Mouse (Mus musculus) cerebellum, adult 9-10 months (tissue): ENCODE results near the gene Cdc26.

Experiments used
- DNase-seq: peaks from one replicate; pipeline ENCODE4 v3.0.0; 2022

The Cdc26 gene

DNA sequence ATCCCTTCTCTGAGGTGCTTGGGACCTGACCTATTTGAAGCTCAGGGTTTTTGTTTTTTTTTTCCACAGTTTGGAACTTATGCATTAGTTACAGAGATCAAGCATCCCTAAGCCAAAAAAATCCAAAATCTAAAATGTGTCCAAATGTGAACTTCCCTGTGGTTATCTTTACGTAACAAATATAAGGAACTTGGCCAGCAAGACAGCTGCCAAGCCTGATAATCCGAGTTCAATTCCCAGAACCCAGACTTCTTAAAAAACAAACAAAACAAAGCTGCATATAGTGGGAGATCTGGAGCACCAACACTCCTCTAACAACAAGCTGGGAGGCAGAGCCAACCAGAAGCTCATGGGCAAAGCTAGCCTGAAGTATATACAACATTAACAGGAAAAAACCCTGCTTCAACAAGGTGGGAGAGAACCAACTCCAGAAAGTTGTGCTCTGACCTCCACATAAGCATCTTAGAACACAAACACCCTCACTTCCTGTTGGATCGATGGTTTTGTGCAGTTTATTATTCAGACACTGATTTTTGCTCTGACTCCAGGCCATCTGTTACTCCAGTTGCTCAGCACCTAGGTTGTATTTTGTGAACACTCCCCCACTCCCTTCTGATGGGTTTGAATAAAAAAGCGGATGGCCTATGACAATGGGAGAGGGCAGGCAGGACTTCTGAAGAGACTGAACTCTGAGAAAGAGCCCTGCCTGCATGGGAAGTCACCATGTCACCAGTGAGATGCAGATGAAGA lies 10.7 kb downstream of the Cdc26 start:
- DNase-seq, result no peak

DNA sequence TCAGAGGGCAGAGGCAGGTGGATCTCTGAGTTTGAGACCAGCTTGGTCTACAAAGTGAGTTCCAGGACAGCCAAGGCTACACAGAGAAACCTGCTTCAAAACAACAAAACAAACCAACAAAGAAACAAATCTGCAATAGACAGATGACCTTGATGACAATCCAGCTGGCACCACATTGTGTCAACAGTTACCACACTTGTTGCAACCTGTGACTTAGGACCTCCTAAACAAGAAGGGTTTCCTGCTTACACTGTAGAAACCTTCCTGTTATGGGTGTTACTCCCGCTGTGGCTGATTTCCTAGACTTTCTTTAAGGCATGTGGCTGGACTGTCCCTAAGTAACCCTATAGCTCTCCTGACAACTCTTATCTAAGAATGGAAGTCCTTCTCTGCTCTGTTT lies 12.6 kb downstream of the Cdc26 start:
- no peak for DNase-seq

DNA sequence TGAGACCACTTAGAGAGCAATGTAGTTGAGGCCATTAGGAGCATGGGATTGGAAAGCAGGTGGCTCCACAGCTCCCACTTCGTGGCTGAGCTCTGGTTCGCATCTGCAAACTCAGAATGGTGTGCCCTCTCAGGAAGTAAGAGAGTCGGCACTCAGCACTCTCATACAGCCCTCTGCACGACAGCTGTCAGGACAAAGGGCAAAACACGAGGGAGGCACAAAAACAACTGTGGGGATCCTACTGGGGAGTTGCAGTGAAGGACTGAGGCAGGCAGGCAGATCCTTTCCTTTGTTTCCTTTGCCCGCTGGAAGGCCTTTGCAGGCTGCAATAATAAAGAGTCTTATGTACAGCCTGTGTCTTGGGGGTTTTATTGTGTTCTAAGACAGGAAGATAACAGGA lies 15.0 kb downstream of the Cdc26 start:
- DNase-seq, result no peak

DNA sequence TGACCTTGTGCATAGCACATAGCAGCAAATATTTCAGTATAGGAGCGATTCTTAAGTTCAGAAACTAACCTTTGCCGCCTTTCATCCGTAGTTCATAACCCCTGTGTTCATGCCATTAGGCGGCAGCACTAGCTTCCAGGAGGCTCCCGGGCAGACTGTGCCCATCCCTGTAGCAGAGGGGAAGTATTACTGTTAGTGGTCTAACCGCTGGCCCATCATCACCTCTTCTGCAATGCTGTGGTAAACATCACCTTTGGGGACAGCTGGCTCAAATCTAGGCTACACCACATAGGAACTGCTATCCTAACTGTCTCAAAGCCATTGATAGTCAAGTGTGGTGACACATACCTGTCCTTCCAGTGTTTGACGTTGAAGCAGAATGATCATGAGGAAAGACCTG lies 16.6 kb downstream of the Cdc26 start:
- DNase-seq, result no peak

DNA sequence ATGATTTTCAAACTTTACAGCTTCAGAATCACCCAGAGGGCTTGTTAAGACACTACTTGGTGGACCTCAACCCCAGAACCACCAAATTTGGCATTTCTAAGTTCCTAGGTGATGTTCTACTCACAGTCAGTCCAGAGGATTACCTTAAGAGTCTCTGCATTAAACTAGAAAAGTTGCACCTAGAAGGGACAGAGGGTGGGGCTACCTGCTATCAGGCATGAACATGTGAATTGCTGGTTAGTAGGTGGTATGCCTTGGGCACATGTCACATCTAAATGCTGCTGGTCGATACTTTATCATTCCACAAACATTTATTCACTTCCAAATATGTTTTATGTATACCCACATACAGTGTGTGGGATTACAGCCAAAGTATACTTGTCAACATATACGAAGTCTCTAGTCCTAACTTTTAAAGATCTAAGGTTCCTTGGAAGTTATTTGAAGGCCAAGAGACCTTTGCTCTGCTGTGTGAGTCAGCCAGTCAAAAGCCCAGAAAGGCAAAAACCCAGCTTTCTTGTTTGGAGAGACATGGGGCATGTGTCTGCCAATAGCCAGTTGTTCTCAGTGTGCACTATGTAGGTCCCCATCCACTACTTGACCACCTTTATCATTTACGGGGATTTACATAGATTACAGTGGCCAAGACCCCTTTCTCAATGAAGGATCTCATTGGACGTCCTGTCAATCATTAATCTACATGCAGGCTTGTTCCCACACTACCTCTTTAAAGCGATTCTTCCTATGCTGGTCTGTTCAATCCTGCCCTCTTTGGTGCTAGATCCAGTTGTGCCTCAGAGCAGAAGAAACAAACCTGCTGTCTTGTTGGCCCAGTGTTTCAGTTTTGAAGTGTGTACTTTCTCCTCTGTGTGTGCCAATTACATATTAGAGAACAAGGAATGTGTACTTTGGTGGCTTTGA lies 18.6 kb downstream of the Cdc26 start:
- no peak for DNase-seq

DNA sequence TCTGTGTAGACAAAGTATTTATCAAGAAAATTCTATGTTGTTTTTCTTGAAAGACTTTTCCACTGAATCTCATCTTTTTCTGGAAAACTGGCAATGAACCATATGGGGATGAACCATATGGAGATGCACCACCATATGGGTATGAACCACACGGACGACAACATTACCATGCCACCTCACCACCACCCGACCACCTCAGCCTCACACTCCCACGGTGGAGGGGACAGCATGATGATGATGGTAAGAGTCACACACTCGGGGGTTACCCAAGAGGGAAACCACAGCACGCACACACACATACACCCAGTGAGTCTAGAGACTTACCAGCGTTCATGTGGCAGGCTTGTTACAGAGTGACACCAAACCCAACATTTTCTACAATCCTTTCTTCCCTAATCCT lies 23.0 kb downstream of the Cdc26 start:
- no peak for DNase-seq

DNA sequence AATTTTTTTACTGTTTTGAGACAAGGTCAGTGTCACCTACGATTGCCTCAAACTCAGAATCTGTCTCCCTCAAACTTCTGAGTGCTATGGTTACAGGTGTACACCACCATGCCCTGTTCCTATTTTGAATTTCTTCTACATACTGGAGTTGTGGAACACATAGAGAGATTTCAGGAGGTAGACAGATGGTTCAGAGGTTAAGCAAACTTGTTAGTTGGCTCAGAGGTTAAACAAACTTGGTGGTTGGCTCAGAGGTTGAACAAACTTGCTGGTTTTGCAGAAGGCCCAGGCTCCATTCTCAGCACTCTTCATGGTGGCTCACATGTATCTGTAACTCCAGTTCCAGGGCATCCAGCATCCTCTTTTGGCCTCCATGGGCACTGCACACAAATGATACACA lies 24.3 kb downstream of the Cdc26 start:
- DNase-seq, result no peak

DNA sequence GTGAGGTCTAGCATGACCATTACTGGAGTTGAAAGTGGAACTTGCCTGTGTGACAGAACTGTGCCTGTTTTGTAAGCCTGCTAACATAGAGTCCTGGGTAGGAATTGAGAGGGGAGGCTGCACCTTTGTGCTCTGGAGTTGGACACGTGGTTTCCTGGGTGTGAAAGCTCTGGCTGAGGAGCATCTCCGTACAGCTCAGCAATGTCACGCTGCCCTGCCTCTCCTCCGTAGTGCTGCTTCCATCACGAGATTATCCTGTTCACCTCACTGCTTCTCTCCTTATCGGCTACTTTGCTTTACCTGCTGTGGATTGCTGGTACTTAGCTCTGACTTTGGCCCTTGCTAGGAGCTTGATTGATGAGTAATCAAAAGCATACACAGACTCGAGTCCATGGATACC lies 24.7 kb downstream of the Cdc26 start:
- DNase-seq, result no peak

DNA sequence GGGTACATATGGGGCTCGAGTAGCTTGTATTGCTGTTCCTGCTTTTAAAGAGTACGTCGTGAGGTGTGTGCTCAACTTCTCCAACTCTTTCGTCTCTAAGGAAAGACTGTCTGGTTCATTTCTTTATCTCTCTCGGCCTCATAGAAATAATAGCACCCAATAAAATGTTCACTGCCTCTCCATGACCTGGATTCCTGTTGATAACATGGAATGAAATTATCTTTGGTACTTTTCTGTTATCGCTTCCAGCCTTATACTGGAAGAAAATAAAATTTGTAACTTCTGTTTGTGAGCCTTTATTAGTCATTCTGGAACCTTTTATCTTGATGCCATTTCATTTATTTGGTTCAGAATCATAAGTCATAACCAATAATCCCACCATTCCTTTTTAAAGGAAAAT lies 25.2 kb downstream of the Cdc26 start:
- no peak for DNase-seq

DNA sequence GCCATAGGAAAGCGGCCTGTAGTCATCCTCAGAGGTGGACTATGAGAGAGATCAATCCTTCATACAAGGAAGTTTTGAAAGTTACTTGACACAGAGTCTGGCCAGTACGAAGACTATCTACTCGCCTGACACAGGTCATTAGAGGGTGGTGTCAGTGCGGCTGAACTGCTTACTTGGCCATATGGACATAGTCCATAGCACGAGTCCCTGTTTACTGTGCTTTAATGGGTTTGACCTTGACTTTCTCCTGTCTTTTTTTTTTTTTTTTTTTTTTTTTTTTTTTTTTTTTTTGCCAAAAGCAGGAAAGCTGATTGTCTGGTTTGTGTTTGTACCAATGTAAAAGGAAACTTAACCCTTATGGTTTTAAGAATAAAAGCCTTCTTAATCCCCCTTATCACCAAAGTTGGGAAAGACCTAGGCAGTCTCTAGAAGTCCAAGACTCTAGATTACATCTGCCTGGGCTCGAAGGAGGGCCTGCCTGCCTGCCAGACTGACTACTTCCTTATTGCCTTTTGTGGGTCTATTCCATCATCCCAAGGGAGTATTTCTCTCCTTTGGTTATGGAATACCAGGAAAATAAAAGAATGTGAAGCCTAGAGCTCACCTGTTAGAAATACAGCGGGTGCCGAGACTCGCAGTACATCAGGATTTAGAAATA lies 28.6 kb downstream of the Cdc26 start:
- no peak for DNase-seq

DNA sequence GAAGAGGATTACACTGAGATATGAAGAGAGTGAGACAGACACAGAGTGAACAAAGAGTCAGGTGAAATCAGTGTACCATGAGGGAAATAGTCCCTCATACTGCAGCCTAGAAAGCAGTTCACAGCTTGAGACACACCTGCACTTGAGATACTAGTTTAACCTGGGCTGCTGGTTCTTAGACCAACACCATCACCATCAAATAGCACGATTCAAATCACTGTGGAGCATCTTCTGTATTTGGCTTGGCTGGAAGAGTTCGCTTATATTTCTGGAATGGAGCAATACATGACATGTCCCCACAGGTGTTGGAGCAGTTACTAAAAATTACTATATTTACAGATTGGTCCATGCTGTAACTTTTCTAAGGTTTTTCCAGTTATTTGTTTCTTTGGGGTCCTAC lies 32.3 kb downstream of the Cdc26 start:
- no peak for DNase-seq

DNA sequence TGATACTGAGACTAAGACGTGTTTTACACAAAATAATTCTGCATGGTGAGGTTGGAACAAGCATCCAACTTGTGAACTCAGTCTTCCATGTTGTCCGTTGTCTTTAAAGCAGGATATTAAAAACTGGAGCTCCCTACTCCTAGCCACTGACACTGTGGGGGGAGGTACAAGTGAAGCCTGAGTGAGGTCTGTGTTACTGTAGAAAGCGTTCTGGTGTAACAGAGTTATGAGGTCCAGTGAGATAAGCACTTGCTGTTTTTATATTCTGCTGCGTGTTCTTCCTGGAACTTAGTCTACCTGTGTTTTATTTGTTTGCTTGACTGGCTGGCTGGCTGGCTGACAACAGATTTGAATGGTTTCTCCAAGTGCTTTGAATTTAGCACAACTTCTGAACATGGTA lies 34.1 kb downstream of the Cdc26 start:
- no peak for DNase-seq

DNA sequence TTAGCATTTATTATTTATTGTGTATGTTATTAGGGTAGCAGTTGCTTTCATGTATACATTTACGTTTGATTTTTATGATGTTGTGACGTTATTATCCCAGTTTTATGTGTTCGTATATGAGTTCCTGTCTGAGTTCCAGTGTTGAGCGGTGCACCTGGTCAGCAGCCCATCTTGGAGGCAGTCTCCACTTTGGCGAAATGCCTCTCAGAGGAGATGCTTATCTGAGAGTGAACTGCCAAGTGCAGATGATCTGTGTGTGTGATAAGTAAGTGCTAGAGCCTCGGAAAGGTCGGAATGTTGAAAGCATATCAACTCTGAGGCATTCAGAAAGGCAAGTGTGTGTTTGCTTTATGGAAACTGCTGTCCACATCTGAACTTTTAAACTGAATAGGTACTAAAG lies 34.8 kb downstream of the Cdc26 start:
- DNase-seq, result no peak

DNA sequence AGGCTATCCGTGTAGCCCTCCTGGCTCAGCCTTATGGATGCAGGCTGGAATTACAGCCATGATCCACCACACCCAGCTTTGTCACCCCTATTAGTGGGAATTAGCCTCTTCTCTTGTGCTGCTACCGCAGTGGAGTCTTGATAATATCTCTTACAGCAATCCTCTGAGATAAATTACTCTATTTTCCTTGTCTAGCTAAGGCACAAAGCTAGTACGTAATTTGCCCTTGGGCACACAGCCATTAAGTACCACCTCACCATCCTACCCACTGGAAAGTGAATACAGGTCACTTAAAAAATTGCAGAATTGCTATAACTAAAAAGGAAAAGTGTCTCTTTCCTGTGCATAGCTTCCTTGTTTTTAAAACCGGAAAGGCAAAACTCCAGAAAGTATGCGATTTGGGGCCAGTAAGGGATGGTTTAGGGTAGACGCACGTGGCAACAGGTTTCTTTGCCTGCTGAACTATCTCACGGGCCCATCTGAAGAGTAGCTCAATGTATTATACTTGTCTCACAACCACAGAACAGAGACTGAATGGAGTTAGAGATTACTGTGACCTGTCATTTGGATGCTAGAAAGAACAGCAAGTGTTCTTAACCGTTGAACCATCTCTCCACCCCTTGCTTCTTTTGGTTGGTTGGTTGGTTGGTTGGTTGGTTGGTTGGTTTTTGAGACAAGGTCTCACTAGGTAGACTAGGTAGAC lies 35.5 kb downstream of the Cdc26 start:
- no peak for DNase-seq

DNA sequence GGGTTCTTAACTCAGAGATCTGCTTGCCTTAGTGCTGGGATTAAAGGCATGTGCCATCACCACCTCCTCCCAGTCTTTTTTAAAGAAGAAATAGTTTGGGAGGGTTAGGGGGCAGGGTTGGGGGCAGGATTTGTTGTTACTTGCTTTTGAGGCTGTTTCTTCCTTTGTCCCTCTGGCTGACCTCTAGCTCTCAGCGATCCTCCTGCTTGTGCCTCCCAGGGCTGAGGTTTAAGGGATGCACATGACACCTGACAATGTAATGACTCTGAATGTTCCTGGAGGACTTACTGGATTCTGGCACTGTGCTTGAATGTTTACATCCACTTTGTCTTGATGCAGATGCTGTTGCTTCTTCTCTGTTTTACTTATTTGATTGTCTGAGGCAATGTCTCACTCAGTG lies 36.0 kb downstream of the Cdc26 start:
- no peak for DNase-seq

DNA sequence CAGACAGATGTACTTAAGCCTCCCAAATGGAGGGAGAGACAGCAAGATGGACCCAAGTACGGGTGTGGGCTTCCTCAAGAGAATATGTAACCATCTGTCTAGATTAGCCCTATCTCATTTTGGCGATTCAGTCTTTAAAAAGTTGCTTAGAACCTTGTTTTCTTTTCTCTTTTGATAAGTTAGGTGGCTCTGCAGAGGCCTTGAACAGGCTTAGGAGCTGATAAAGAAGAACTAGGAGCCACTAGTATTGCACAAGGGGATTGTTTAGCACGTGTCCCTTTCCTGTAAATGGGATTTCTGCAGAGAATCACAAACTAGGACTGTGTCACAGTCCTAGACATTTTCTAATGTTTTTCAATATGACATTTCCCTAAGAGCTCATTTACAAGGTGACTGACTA lies 39.4 kb downstream of the Cdc26 start:
- no peak for DNase-seq

DNA sequence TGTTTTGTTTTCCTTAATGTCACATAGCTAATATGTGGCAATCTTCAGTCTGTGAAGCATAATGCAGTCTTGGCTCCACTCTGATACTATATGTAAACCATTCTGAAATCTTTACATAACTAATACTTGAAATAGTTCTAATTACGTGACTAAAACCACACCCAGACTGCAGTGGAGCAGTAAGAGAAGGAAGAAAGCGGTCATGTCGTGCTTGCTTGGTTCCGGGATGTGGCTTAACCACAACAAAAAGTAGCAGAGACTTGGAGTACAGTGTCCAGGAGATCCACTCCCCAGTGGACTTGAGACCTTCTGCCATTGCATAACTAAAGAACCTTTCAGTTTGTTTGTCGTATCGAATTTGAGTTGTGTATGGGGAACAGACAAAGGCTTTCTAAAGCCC lies 40.9 kb downstream of the Cdc26 start:
- no peak for DNase-seq

DNA sequence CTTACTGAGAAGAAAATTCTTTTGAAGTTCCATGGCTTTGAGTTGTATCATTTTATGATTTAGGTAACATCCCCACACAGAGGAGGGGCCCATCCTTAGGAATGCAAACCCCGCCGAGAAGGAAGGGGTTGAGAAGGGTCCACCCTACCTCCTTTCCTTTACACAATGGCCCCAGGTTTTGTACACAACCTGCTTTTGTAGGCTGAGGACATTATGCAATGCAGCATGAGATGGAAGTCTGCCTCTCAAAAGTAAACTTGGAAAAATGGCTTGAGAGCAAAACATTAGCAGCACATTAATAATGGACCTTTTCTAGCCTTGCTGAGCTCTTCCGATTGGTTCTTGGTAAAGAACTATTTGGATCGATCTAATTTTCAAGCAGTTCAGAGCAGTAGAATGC lies 42.2 kb downstream of the Cdc26 start:
- DNase-seq, result no peak

DNA sequence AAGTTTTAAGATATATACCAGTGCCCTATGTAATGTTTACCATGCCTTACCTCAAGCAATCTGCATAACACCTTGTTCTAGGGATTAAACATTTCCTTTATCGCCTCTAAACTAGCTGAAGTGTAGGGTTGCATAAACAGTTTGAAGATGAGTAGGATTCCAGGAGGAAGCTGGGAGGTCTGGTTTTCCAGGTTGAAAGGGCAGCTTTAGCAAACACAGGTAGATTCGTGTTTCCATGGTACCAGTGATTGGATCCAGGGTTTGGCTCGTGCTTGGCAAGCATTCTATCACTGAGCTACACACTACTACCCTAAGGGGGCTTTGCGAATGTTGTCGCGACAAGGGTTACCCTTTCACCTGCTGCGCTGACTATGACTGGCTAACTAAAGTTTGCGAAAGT lies 44.1 kb downstream of the Cdc26 start:
- DNase-seq, result no peak

DNA sequence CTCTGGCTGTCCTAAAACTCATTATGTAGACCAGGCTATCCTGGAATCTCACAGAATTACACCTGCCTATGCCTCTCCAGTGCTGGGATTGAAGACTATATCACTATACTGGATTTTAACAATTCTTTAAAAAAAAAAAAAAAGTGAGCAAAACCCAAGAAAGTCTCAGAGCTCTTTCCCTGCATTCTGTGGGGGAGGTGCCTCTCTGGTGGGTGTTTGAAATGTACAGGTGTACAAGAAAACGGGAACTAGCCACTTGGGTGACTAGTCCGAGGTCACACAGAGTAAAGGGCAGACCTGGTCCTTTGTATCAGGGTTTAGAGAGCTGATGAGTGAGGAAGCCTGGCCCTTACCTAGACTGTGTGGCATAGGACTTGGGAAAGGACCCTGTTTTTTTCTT lies 46.0 kb downstream of the Cdc26 start:
- DNase-seq, result peak; percentile 12

DNA sequence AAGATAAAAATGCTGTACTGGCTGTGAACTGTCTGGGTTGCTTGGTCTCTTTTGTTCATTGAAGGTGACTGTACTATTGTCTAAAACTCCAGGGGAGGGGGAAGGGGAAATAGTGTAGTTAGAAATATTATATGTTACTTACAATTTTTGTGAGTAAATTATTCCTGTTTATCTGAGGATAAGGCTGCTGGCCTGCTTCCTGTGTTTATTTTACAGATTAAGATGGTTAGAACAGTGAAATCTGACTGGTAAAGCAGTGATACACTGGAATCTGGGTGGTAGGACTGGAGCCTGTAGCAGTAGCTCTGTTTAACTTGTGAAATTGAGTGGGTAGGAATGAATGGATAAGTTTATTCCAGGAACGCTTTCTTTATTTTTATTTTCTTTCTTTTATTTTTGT lies 46.4 kb downstream of the Cdc26 start:
- DNase-seq, result peak; percentile 12

DNA sequence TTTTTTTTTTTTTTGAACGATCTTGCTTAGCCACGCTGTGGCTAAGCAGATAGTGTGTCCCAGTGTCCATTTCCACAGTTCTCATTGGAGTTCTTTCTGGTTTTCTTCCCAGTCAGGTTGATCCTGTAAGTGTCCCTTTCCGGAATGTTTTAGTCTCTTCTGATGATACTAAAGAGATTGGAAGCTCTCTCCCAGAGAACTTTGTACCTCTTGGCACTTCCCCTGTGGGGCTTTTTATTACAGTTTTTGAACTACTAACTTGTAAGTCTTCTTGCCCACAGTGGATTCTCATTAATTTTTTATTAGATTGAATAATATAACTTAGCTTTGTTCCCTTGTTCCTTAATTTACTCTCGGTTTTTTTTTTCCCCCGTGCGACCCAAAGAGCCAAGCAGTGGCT lies 46.9 kb downstream of the Cdc26 start:
- peak; percentile 13 for DNase-seq

DNA sequence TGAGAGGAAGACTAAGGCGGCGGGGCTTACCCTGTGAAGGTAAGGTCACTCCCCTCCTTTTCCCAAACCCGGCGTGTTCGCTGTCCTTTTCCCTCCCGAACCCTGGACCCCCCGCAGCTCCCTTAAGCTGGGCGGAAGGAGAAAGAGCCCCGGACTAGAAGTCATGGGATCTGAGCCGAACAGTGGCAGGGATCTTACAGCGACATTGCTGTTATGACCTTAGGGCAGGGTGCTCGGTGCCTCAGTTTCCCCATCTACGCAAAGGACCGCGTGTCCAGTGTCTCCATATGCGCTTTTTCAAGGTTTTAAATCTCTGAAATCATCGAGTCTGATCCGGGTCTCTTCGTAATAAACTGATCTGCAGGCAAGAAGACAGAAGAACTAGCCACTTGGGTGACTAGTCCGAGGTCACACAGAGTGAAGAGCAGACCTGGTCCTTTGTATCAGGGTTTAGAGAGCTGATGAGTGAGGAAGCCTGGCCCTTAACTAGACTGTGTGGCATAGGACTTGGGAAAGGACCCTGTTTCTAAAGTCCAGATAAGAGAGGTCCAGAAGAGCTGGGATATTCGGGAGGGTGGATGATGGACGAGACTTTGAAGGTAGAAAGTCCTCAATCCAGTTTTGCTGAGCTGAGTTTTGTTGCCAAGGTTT lies 47.5 kb downstream of the Cdc26 start:
- no peak for DNase-seq
